Mouse (Mus musculus) adrenal gland, adult 8-10 months (tissue): ENCODE measurements around the gene Fkbp15. TPM values are rescaled to one million over a fixed set of nuclear protein-coding genes. Genes with fewer than 3 reads are reported as not detected.

Source experiments
- DNase-seq: peaks from one replicate; pipeline ENCODE4 v3.0.0; 2022
- total RNA-seq, 4 experiments: library from RNA; stranded (reverse); gene quantifications; 2 replicates each; pipeline ENCODE4 v1.2.4; 2022

The Fkbp15 gene
- total RNA-seq, 4 experiments from 2014 or later: 35.0 to 56.7 (median 46.2) TPM

- no peak for DNase-seq
These were observed 46.6 kb downstream of the Fkbp15 start for GRCm38 (mm10) chr4:62313641-62314211.

DNA sequence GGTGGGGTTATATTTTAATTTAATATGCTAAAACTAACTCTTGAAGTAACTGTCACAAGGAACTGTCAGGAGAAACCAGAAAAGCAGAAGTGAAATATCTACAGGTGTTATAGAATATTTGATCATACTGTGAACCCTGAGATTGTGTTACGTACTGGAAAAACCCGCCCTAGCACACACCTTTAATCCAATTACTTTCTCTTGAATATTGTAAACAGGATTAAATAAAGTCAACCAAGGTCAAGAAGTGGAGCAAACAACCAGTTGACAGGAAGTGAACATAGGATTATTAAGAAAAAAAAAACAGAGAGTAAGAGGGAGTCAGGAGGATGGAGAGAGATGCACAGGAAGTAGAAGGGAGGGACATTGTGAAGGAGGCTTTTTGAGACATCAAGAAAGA, 47.5 kb downstream of the Fkbp15 start:
- no peak for DNase-seq

DNA sequence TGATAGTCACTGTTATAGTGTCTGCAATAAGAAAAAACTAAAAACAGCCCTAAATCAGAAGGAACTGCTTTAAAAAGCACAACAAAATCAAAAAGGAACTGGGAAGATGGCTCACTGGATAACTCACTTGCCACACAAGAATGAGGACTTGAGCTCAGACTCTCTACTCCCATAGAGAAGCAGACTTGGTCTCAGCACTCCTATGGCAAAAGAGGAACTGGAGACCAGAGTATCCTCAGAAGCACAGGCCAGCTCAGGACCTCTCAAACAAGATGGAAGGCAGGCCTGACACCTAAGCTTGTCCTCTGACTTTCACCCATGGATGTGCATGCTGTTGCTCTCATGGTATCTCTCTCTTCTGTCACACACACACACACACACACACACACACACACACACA, 51.9 kb downstream of the Fkbp15 start:
- DNase-seq: no peak

- DNase-seq: no peak
These were observed 53.5 kb downstream of the Fkbp15 start for GRCm38 (mm10) chr4:62306840-62307239.

DNA sequence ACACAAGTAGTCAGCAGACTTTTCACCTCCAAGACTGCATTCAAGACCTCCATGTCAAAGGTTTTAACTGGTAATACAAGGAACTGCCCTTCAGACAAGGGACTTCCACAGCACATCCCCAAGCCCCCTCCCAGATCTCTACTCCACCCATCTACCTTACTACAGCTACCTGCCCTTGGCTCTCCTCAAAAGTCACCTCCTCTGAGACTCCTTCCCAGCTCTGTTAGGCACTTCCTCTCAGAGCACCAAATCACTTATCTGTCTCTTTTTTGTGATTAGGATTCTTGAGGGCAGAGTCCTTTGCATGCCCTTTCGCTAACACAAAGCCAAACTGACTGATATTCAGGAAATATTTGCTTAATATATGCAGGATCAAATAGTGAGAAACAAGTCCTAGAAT, 54.0 kb downstream of the Fkbp15 start:
- DNase-seq: no peak

DNA sequence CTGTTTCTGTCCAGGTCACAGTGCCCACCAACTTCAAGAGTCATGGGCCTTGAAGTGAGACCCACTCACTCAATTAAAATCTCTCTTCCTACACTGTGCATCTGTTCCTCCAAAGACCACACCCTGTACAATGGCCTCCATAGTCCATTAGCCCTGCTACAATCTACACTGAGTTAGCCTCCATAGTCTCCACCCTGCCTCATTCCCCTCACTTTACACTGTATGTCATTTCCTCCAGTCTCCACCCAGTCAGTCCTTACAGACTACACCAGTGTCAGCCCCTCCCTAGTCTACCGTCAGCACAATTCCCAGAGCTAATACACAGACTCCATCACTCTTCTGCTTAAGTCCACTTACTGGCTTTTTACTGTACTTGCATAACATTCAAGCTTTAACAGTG, 57.1 kb downstream of the Fkbp15 start:
- no peak for DNase-seq

- no peak for DNase-seq
These were observed 57.6 kb downstream of the Fkbp15 start for GRCm38 (mm10) chr4:62302795-62303194.

- DNase-seq: no peak
These were observed 60.3 kb downstream of the Fkbp15 start for GRCm38 (mm10) chr4:62300001-62300400.

DNA sequence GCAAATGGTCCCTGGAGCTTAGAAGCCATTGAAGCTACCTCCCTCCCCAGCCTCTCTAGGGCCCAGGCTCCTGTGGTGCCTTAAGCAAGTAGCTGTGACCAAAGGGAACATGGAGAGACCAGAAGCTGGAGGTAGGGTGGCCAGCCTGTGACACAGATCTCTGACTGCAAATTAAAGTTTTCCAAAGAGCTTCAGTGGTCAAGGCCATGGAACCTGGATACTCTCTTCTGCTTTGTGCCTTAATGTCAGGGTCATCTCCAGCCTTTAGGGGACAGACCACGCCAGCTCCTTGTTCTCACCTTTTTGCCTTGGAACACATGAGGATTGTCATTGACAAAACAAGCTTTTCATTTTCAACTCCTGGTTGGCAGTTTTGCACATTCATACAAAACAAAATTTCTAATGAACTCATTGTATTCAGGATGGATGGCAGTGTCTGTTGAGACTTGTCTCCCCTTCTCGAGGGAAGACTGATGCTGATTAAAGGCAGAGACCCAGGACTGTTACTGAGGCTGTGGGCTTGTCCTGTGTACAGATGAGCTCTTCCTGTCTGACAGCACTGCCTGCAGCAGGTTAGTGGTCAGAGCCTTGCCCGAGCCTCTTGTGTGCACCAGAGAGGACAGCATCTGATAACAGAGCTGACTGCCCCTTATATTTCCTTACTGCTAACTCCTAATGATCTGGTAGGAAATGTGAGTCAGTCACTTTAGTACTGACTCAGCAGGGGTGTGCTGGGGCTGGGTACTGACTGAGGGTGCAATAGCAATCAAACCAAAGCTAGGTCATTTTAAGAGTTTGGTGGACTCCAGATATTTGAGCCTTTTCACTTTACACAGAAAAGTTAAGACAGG, 62.8 kb downstream of the Fkbp15 start:
- no peak for DNase-seq

DNA sequence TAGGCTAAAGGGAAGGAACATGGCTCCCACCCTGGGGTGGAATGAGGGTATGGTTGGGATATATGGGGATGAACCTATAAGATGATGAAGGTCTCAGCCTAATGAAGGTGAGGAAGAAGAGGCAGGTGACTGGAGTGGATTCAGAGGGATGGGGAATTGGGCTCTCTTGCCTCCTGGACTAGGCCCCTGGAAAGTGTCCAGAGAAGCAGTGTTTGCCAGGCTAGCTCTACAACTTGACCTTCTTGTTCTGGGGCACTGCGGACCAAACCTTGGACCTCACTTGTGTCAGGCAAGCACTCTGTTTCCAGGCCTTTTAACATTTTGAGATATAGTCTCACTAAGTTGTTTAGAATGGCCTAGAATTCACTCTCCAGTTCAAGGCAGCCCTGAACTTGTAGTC, 65.6 kb downstream of the Fkbp15 start:
- DNase-seq: no peak

GRCm38 (mm10) chr4:62293219-62293861, 67.0 kb downstream of the Fkbp15 start:
- DNase-seq: no peak

- no peak for DNase-seq
These were observed 67.7 kb downstream of the Fkbp15 start for GRCm38 (mm10) chr4:62292461-62293180.

- DNase-seq: no peak
These were observed 69.4 kb downstream of the Fkbp15 start for GRCm38 (mm10) chr4:62290816-62291505.

- no peak for DNase-seq
These were observed 71.1 kb downstream of the Fkbp15 start for GRCm38 (mm10) chr4:62289226-62289625.

DNA sequence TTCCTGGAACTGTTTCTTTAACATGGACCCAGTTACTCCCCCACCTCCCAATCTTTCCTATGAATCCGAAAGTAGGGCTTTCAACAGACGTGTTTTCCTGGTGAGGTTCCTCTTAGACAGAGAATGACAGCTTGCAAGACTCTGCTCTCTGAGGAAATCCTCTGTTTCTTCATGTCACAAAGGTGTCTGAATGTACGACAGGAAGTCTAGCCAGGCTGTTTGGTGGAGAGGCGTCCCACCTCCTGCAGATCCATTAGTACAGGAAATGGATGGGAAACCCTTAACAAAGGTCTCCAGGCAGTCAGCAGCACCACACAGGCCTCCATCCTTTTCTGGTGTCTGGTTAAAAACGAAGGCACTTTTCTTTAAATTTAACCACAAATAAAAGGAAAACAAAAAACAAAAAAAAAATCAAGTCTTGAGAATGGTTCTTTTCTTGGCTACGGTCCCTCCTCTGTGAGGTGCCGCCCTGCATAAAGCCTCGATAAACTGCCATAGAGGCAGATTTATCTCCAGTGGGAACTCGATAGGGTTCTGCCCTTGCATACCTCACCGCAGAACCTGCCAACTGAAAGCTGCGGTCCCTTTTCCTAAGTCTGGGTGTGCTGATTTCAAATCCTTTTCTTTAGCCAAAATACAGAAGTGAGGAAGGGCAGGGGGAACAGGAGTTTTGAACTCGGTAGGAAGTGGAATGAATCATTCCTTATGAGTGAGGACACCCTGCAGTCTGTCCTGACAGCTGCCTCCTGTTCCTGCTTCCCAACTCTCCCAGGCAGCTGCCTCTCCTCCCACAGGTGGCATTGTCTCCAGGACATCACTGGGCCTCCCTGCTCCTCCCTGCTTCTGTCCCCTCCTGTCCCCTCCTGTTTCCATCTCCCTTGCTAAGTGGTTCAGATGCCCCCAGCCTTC, 73.1 kb downstream of the Fkbp15 start:
- no peak for DNase-seq

DNA sequence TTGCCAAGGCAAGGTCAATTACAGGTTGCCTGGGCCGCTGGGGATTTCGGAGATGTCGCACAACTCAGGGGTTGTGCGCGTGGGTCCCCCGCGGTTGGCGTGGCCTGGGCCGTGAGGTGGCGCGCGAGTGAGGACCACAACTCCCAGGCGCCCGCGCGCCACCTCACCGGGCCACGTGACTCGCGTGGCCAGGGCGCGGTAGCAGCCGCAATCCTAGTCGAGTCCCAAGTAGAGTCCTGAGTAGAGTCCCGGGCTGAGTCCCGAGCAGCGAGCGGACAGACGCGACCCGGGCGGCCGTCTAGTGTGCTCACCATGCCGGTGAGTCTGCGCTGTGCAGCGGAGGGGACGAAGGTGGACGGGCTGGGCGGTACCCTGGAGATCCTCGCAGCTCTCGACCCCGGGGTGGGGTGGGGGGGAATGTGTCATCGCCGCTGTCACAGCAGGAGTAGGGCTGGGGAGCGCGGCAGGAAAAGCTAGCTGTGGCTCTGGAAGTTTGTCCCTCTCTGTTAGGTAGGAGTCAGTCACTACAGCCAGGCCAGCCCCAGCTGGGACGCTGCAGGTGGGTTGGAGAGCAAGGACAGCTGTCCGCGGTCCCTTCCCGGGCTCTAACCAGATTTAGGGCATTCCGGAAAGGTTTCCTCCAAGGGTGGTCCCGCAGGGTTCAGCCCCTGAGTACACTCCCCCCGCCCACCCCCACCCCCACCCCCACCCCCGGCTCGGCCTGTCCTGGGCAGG, 73.9 kb downstream of the Fkbp15 start:
- peak; percentile 80 for DNase-seq

DNA sequence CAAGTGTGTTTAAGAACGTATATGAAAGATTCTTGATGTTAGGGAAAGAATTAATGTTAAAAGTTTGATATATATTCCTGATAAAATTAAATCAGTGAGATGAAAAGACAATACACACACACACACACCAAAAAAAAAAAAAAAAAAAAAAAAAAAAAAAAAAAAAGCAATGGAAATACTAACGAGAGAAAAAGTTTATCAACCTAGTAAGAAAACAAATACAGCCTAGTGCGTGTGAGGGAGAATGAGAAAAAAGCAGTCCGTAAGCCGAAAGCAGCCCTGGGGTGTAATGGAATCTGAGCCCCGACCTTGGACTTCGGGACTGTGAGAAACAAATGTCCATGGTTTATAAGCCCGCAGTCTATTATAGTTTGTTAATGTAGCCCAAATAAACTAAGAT, 74.8 kb downstream of the Fkbp15 start:
- no peak for DNase-seq

- DNase-seq: no peak
These were observed 77.4 kb downstream of the Fkbp15 start for GRCm38 (mm10) chr4:62282969-62283368.

DNA sequence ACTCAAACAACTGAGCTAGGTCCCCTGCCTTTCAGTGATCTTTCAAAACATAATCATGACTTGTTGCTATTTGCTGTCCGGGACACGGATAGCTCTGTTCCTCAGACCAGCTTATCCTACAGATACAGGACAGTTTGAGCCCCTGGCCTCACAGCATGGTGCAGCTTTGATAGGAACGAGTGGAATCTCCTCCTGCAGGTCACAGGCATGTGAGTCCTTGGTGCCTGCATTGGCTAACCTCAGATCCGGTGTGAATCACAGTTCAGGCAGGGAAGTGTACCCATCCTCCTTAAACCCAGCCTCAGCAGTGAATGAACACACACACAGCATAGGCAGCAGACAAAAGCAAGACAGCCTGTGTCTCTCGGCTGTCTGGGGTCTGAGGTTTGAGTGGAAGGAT, 79.0 kb downstream of the Fkbp15 start:
- DNase-seq: no peak

DNA sequence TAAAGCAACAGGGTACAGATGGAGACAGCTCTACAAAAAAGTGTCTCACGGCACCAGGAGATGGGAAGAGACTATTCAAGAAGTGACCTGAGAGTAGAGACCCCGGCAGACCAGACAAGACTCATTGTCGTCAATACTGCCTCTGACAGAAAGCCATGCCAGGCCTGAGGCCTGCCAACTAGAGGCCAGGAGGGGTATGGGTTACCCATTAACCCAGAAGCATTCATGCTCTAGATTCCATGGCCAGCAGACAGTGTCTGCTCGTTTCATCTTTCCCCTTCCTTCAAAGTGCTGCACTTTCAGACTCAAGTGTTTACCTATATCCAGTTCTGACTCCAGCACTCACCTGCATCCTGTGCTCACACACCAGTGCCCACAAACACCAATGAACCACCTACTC, 82.3 kb downstream of the Fkbp15 start:
- DNase-seq: no peak

DNA sequence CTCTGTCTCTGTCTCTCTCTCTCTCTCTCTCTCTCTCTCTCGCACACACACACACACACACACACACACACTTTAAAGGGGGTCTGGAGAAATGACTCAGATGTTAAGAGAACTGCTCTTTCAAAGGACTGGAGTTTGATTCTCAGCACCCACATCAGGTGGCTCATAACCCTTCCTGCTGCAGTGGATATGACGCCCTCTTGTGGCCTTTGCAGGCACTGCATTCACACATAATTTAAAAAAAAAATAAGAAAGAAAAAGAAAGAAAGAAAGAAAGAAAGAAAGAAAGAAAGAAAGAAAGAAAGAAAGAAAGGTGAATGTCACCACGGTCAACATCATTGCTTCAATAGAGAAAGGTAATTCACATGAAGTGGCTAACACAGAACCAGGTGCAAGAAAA, 83.1 kb downstream of the Fkbp15 start:
- no peak for DNase-seq
